Mouse (Mus musculus): ENCODE measurements around the gene Oasl2. TPM values are rescaled to one million over a fixed set of nuclear protein-coding genes. Genes with fewer than 3 reads are reported as not detected.
"Not testable (repeated sequence)": the region's sequence is repeated elsewhere in the genome, so short reads cannot be mapped to it uniquely, and the experiment has no call there.

Oasl2 gene
- polyA plus RNA-seq, 1 experiment, result 6.9 TPM

DNA sequence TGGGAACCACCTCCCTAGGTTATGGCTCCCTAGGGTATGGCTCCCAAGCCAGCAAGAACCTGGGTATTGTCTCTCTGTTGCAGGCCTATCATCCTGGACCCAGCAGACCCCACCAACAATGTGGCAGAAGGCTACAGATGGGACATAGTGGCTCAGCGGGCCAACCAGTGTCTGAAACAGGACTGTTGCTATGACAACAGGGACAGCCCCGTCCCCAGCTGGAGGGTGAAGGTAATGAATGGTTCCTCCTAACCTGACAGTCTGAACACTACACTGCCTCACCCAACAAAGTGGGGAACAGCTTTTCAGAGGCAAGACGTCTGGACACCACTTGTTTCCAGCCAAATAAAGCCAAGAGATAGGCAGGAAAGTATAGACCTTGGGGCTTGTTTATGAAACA, 39.1 kb downstream of the Oasl2 start:
- H3K27me3 ChIP-seq (ENCODE audit: control insufficient read depth, insufficient read depth, low read length), result no peaks in the 10 kb centered on the region
- no peak for TF ChIP-seq POLR2A (IDR thresholded peaks at IDR 0.05; ENCODE audit: borderline replicate concordance, insufficient read depth, low read length)
- TF ChIP-seq CTCF (IDR thresholded peaks at IDR 0.05; ENCODE audit: borderline replicate concordance, insufficient read depth, low read depth, low read length), result no peak
- no peak for DNase-seq
- WGBS, result 24% methylated on average over 3 of the region's 3 CpGs
- H3K4me1 ChIP-seq (ENCODE audit: control insufficient read depth, insufficient read depth, low read length), result no peaks in the 10 kb centered on the region
- H3K4me3 ChIP-seq (replicated peaks; ENCODE audit: insufficient read depth, low read depth, low read length), result no peak overlapping the region
- H3K27ac ChIP-seq (ENCODE audit: insufficient read depth, low read length), result no peak overlapping the region

DNA sequence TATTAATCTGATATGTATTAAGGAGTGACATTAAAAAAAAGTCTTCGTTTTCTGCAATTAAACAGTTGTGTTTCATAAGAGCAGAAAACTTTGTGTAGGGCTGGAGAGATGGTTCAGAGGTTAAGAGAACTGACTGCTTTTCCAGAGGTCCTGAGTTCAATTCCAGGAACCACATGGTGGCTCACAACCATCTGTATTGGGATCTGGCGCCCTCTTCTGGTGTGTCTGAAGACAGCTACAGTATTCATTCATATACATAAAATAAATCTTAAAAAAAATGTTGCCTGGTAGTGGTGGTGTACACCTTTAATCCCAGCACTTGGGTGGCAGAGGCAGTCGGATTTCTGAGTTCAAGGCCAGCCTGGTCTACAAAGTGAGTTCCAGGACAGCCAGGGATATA, 44.4 kb downstream of the Oasl2 start:
- DNase-seq; H3K4me1 ChIP-seq (ENCODE audit: control insufficient read depth, insufficient read depth, low read length); H3K27me3 ChIP-seq (ENCODE audit: control insufficient read depth, insufficient read depth, low read length); H3K4me3 ChIP-seq (replicated peaks; ENCODE audit: insufficient read depth, low read depth, low read length); H3K27ac ChIP-seq (ENCODE audit: insufficient read depth, low read length): not testable (repeated sequence)
- whole genome bisulfite sequencing, result 64% methylated on average over 3 of the region's 3 CpGs

DNA sequence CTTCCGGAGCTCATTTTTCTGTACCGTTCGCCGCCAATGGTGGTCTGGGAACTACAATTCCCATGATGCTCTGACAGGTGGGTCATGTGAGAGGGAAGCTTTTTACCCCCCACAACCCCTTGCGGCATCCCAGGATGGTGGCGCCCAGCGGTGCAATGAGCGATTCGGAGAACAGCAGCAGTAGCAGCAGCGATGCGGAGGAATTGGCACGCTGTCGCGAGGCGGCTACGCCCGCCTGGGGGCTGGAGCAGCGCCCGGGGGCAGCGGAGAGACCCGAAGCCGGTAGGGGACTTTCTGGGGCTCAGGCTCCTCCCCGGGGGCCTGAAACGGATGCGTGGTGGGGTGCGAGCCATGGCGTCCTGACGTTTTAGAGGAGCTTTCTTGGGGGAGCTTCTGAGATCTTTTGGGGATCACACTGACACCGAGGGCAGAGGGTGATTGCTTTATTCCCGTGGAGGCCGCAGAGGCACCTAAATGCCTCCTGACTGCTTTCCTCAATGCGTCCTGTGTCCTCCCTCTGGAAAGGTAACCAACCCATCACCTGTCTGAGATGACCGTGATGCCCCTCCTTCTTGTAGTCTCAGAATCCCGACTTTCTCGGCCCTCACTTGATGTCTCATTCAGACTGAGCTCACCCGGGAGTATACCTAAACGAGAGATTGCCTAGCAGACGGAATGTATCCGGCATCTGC, 45.5 kb downstream of the Oasl2 start, which contains the start of gene 2210016L21Rik:
Gene 2210016L21Rik (plus strand): TSS at position 85 of the 692 bp plus-strand sequence.
- Histone ChIP-seq H3K4me3 (replicated peaks; ENCODE audit: insufficient read depth, low read depth, low read length) (peak within 1 kb of the TSS; percentile 93), H3K27ac (ENCODE audit: insufficient read depth, low read length) (peak within 1 kb of the TSS; percentile 85), H3K27me3 (ENCODE audit: control insufficient read depth, insufficient read depth, low read length) (no peaks in the 10 kb centered on the region), H3K4me1 (ENCODE audit: control insufficient read depth, insufficient read depth, low read length) (peaks cover 4% of the 10 kb centered on the region; the same call in 1 of the 2 replicates)
- DNase-seq, result peak; percentile 87 to 89
- 1% methylated on average over 39 of the region's 39 CpGs for WGBS
- TF ChIP-seq POLR2A (IDR thresholded peaks at IDR 0.05; ENCODE audit: borderline replicate concordance, insufficient read depth, low read length), result peak; percentile 86
- no peak for TF ChIP-seq CTCF (IDR thresholded peaks at IDR 0.05; ENCODE audit: borderline replicate concordance, insufficient read depth, low read depth, low read length)

DNA sequence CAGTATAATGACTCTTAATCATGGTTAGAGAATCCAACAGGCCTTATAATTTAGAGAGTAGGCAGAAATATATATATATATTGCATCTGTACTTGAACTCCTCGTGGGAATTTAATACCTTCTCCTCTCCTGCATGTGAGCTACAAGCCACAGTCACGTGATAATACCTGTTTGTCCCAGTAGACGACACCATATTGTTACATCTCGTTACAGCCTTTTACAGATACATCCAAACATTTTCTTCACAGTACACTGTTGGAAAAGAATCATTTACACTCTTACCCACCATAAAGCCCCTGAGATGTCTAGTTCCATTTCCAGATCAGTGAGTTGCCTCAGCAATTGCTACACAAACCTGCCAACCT, 46.0 kb downstream of the Oasl2 start:
- H3K4me3 ChIP-seq (replicated peaks; ENCODE audit: insufficient read depth, low read depth, low read length), result peak overlapping the region; percentile 93
- H3K27ac ChIP-seq (ENCODE audit: insufficient read depth, low read length), result peak overlapping the region; percentile 85; the same call in 1 of the 2 replicates
- no peak for DNase-seq
- TF ChIP-seq CTCF (IDR thresholded peaks at IDR 0.05; ENCODE audit: borderline replicate concordance, insufficient read depth, low read depth, low read length), result no peak
- TF ChIP-seq POLR2A (IDR thresholded peaks at IDR 0.05; ENCODE audit: borderline replicate concordance, insufficient read depth, low read length), result no peak
- WGBS, result 11% methylated on average over 4 of the region's 4 CpGs
- peaks cover 4% of the 10 kb centered on the region; the same call in 1 of the 2 replicates for H3K4me1 ChIP-seq (ENCODE audit: control insufficient read depth, insufficient read depth, low read length)
- H3K27me3 ChIP-seq (ENCODE audit: control insufficient read depth, insufficient read depth, low read length), result no peaks in the 10 kb centered on the region

- WGBS, result 97% methylated on average over 10 of the region's 10 CpGs
- Histone ChIP-seq H3K4me1 (ENCODE audit: control insufficient read depth, insufficient read depth, low read length) (peaks cover 22% of the 10 kb centered on the region), H3K4me3 (replicated peaks; ENCODE audit: insufficient read depth, low read depth, low read length) (no peak overlapping the region), H3K27ac (ENCODE audit: insufficient read depth, low read length) (no peak overlapping the region), H3K27me3 (ENCODE audit: control insufficient read depth, insufficient read depth, low read length) (no peaks in the 10 kb centered on the region)
- no peak for DNase-seq
- TF ChIP-seq CTCF (IDR thresholded peaks at IDR 0.05; ENCODE audit: borderline replicate concordance, insufficient read depth, low read depth, low read length) (no peak), POLR2A (IDR thresholded peaks at IDR 0.05; ENCODE audit: borderline replicate concordance, insufficient read depth, low read length) (no peak)
Measured at GRCm38 (mm10) chr5:114945072-114945471, 48.3 kb downstream of the Oasl2 start.

GRCm38 (mm10) chr5:114948891-114949290, 52.2 kb downstream of the Oasl2 start:
- TF ChIP-seq POLR2A (IDR thresholded peaks at IDR 0.05; ENCODE audit: borderline replicate concordance, insufficient read depth, low read length), result no peak
- TF ChIP-seq CTCF (IDR thresholded peaks at IDR 0.05; ENCODE audit: borderline replicate concordance, insufficient read depth, low read depth, low read length), result no peak
- no peak overlapping the region for H3K4me3 ChIP-seq (replicated peaks; ENCODE audit: insufficient read depth, low read depth, low read length)
- 0 out of 2 replicates have a peak overlapping the region, but pooled peaks have one; percentile 43 for H3K27ac ChIP-seq (ENCODE audit: insufficient read depth, low read length)
- H3K4me1 ChIP-seq (ENCODE audit: control insufficient read depth, insufficient read depth, low read length), result peaks cover 25% of the 10 kb centered on the region
- peak; percentile 69 to 74 for DNase-seq
- WGBS, result 14% methylated on average over 6 of the region's 6 CpGs
- no peaks in the 10 kb centered on the region for H3K27me3 ChIP-seq (ENCODE audit: control insufficient read depth, insufficient read depth, low read length)

GRCm38 (mm10) chr5:114949316-114949715, 52.6 kb downstream of the Oasl2 start:
- Histone ChIP-seq H3K27ac (ENCODE audit: insufficient read depth, low read length) (0 out of 2 replicates have a peak overlapping the region, but pooled peaks have one; percentile 43), H3K27me3 (ENCODE audit: control insufficient read depth, insufficient read depth, low read length) (no peaks in the 10 kb centered on the region), H3K4me1 (ENCODE audit: control insufficient read depth, insufficient read depth, low read length) (peaks cover 25% of the 10 kb centered on the region), H3K4me3 (replicated peaks; ENCODE audit: insufficient read depth, low read depth, low read length) (no peak overlapping the region)
- DNase-seq, result peak; percentile 64 to 76
- 10% methylated on average over 5 of the region's 5 CpGs for WGBS
- TF ChIP-seq CTCF (IDR thresholded peaks at IDR 0.05; ENCODE audit: borderline replicate concordance, insufficient read depth, low read depth, low read length) (no peak), POLR2A (IDR thresholded peaks at IDR 0.05; ENCODE audit: borderline replicate concordance, insufficient read depth, low read length) (no peak)

GRCm38 (mm10) chr5:114949812-114950211, 53.1 kb downstream of the Oasl2 start:
- peaks cover 25% of the 10 kb centered on the region for H3K4me1 ChIP-seq (ENCODE audit: control insufficient read depth, insufficient read depth, low read length)
- H3K27ac ChIP-seq (ENCODE audit: insufficient read depth, low read length), result no peak overlapping the region
- DNase-seq, result no peak
- H3K27me3 ChIP-seq (ENCODE audit: control insufficient read depth, insufficient read depth, low read length), result no peaks in the 10 kb centered on the region
- WGBS, result 33% methylated on average over 9 of the region's 9 CpGs
- no peak overlapping the region for H3K4me3 ChIP-seq (replicated peaks; ENCODE audit: insufficient read depth, low read depth, low read length)
- no peak for TF ChIP-seq POLR2A (IDR thresholded peaks at IDR 0.05; ENCODE audit: borderline replicate concordance, insufficient read depth, low read length)
- TF ChIP-seq CTCF (IDR thresholded peaks at IDR 0.05; ENCODE audit: borderline replicate concordance, insufficient read depth, low read depth, low read length), result no peak
